Mouse (Mus musculus) CH12.LX (cell line): ENCODE data around the gene Dand5. TPM values are rescaled to one million over a fixed set of nuclear protein-coding genes. Genes with fewer than 3 reads are reported as not detected.

Experiments used
- DNase-seq: peaks from one replicate; pipeline ENCODE4 v3.0.0-alpha.2; 2013; ENCODE audit errors: extremely low read depth
- H3K27ac ChIP-seq: 2 replicates; pipeline ENCODE4 v1.5.1; 2012; ENCODE audit warnings: low read depth, mild to moderate bottlenecking, control low read depth, moderate library complexity; ENCODE audit not compliant: insufficient read depth
- H3K27me3 ChIP-seq: replicated peaks from 2 replicates; pipeline ENCODE3; 2012; ENCODE audit warnings: inconsistent platforms
- H3K36me3 ChIP-seq, 2 experiments: replicated peaks in 1 of 2; 2 replicates each; pipeline versions ENCODE3 to v1.6.1; 2012; ENCODE audit warnings: inconsistent platforms in 1 of 2, low read length in 1 of 2, mild to moderate bottlenecking in 1 of 2, mixed read lengths in 1 of 2, moderate library complexity in 1 of 2; ENCODE audit not compliant: control insufficient read depth in 1 of 2, insufficient read depth in 1 of 2
- H3K4me1 ChIP-seq, 2 experiments: 2 replicates each; pipeline ENCODE4 v1.6.1; 2012; ENCODE audit warnings: inconsistent platforms in 1 of 2, moderate library complexity in 1 of 2; ENCODE audit not compliant: insufficient read depth in 2 of 2, control insufficient read depth in 1 of 2
- H3K4me2 ChIP-seq: 2 replicates; pipeline ENCODE4 v1.6.1; 2012; ENCODE audit warnings: low read depth, mild to moderate bottlenecking, control low read depth; ENCODE audit not compliant: poor library complexity, insufficient read depth, severe bottlenecking
- H3K4me3 ChIP-seq, 3 experiments: fragments of 150-350 bp in 1 of 3; sonication (generic) in 1 of 3; replicated peaks in 1 of 3; 2 replicates each; pipeline versions ENCODE3 to v1.5.1; 2011 to 2012; ENCODE audit warnings: low read depth in 2 of 3, low read length in 2 of 3, mild to moderate bottlenecking in 2 of 3, moderate library complexity in 2 of 3, control low read depth in 1 of 3, improper control_type of control experiment in 1 of 3, inconsistent platforms in 1 of 3, mixed read lengths in 1 of 3; ENCODE audit not compliant: poor library complexity in 1 of 3
- H3K79me2 ChIP-seq: replicated peaks from 2 replicates; pipeline ENCODE4 v1.6.1; 2012; ENCODE audit warnings: mild to moderate bottlenecking, moderate library complexity; ENCODE audit not compliant: control insufficient read depth, poor library complexity, insufficient read depth, severe bottlenecking; ENCODE audit errors: extremely low read depth
- H3K9ac ChIP-seq: 2 replicates; pipeline ENCODE4 v1.6.1; 2012; ENCODE audit warnings: low read depth, mild to moderate bottlenecking, control low read depth, moderate library complexity; ENCODE audit not compliant: insufficient read depth
- H3K9me3 ChIP-seq: replicated peaks from 2 replicates; pipeline ENCODE3; 2012; ENCODE audit warnings: low read length, inconsistent platforms, mixed read lengths
- BHLHE40 ChIP-seq: IDR thresholded peaks from 2 replicates; pipeline ENCODE4 v1.6.1; 2011; ENCODE audit warnings: mild to moderate bottlenecking, low read depth, low read length, improper control_type of control experiment
- CHD1 ChIP-seq: IDR thresholded peaks from 2 replicates; pipeline ENCODE4 v1.6.1; 2012; ENCODE audit warnings: low read depth, low read length, improper control_type of control experiment, inconsistent platforms
- CHD2 ChIP-seq: IDR thresholded peaks from 2 replicates; pipeline ENCODE4 v1.6.1; 2011; ENCODE audit warnings: low read length, improper control_type of control experiment
- CTCF ChIP-seq, 2 experiments: IDR thresholded peaks in 1 of 2; conservative IDR thresholded peaks in 1 of 2; 2 replicates each; pipeline ENCODE4 v1.5.1; 2011 to 2012; ENCODE audit warnings: low read depth in 2 of 2, low read length in 2 of 2, improper control_type of control experiment in 1 of 2, inconsistent platforms in 1 of 2, mild to moderate bottlenecking in 1 of 2, moderate library complexity in 1 of 2
- ELF1 ChIP-seq: IDR thresholded peaks from 2 replicates; pipeline ENCODE4 v1.6.1; 2014; ENCODE audit warnings: low read depth, mild to moderate bottlenecking, inconsistent platforms, low read length, improper control_type of control experiment
- EP300 ChIP-seq: IDR thresholded peaks from 2 replicates; pipeline ENCODE4 v1.6.1; 2011; ENCODE audit warnings: low read length, improper control_type of control experiment
- ETS1 ChIP-seq: conservative IDR thresholded peaks from 2 replicates; pipeline ENCODE4 v1.6.1; 2012; ENCODE audit warnings: low read depth, mild to moderate bottlenecking, inconsistent platforms, low read length, improper control_type of control experiment, moderate library complexity
- GABPA ChIP-seq: IDR thresholded peaks from 2 replicates; pipeline ENCODE4 v1.6.1; 2012; ENCODE audit warnings: low read depth, low read length, improper control_type of control experiment, inconsistent platforms; ENCODE audit not compliant: insufficient replicate concordance
- HCFC1 ChIP-seq: IDR thresholded peaks from 2 replicates; pipeline ENCODE4 v1.6.1; 2012; ENCODE audit warnings: low read depth, mild to moderate bottlenecking, inconsistent platforms, low read length, improper control_type of control experiment
- IRF4 ChIP-seq: IDR thresholded peaks from 2 replicates; pipeline ENCODE4 v1.6.1; 2014; ENCODE audit warnings: low read depth, mild to moderate bottlenecking, inconsistent platforms, low read length, improper control_type of control experiment
- JUN ChIP-seq: IDR thresholded peaks from 2 replicates; pipeline ENCODE4 v1.6.1; 2011; ENCODE audit warnings: low read depth, mild to moderate bottlenecking, low read length, improper control_type of control experiment, moderate library complexity; ENCODE audit not compliant: insufficient read depth
- JUND ChIP-seq: conservative IDR thresholded peaks from 2 replicates; pipeline ENCODE4 v1.6.1; 2011; ENCODE audit warnings: low read depth, low read length, improper control_type of control experiment
- MAFK ChIP-seq: IDR thresholded peaks from 2 replicates; pipeline ENCODE4 v1.6.1; 2011; ENCODE audit warnings: low read length, improper control_type of control experiment; ENCODE audit not compliant: insufficient replicate concordance
- MAX ChIP-seq: IDR thresholded peaks from 2 replicates; pipeline ENCODE4 v1.6.1; 2011; ENCODE audit warnings: low read length, improper control_type of control experiment
- MAZ ChIP-seq: IDR thresholded peaks from 2 replicates; pipeline ENCODE4 v1.6.1; 2012; ENCODE audit warnings: low read depth, mild to moderate bottlenecking, inconsistent platforms, low read length, improper control_type of control experiment, moderate library complexity
- MEF2A ChIP-seq: IDR thresholded peaks from 2 replicates; pipeline ENCODE4 v1.6.1; 2014; ENCODE audit warnings: low read depth, mild to moderate bottlenecking, inconsistent platforms, low read length, improper control_type of control experiment, borderline replicate concordance
- MXI1 ChIP-seq: IDR thresholded peaks from 2 replicates; pipeline ENCODE4 v1.6.1; 2011; ENCODE audit warnings: mild to moderate bottlenecking, low read depth, low read length, improper control_type of control experiment
- NELFE ChIP-seq: IDR thresholded peaks from 2 replicates; pipeline ENCODE4 v1.6.1; 2011; ENCODE audit warnings: low read depth, low read length, improper control_type of control experiment
- NRF1 ChIP-seq: IDR thresholded peaks from 2 replicates; pipeline ENCODE4 v1.6.1; 2014; ENCODE audit warnings: low read depth, mild to moderate bottlenecking, inconsistent platforms, low read length, improper control_type of control experiment, moderate library complexity
- PAX5 ChIP-seq: IDR thresholded peaks from 2 replicates; pipeline ENCODE4 v1.6.1; 2012; ENCODE audit warnings: low read length, inconsistent platforms, mixed read lengths
- POLR2A ChIP-seq: IDR thresholded peaks from 2 replicates; pipeline ENCODE4 v1.6.1; 2011; ENCODE audit warnings: low read depth, mild to moderate bottlenecking, improper control_type of control experiment, low read length
- POLR2AphosphoS2 ChIP-seq: IDR thresholded peaks from 2 replicates; pipeline ENCODE4 v1.6.1; 2011; ENCODE audit warnings: low read depth, low read length, improper control_type of control experiment
- RAD21 ChIP-seq: IDR thresholded peaks from 2 replicates; pipeline ENCODE4 v1.6.1; 2011; ENCODE audit warnings: low read depth, mild to moderate bottlenecking, low read length, improper control_type of control experiment, moderate library complexity
- RCOR1 ChIP-seq: conservative IDR thresholded peaks from 2 replicates; pipeline ENCODE4 v1.6.1; 2012; ENCODE audit warnings: low read depth, mild to moderate bottlenecking, inconsistent platforms, low read length, improper control_type of control experiment
- SIN3A ChIP-seq: IDR thresholded peaks from 2 replicates; pipeline ENCODE4 v1.6.1; 2012; ENCODE audit warnings: low read length, improper control_type of control experiment, inconsistent platforms
- SMC3 ChIP-seq: IDR thresholded peaks from 2 replicates; pipeline ENCODE4 v1.6.1; 2011; ENCODE audit warnings: low read depth, low read length, improper control_type of control experiment
- TBP ChIP-seq: conservative IDR thresholded peaks from 2 replicates; pipeline ENCODE4 v1.6.1; 2011; ENCODE audit warnings: low read depth, low read length, improper control_type of control experiment
- TCF12 ChIP-seq: IDR thresholded peaks from 2 replicates; pipeline ENCODE4 v1.6.1; 2014; ENCODE audit warnings: low read depth, mild to moderate bottlenecking, inconsistent platforms, low read length, improper control_type of control experiment
- USF2 ChIP-seq: conservative IDR thresholded peaks from 2 replicates; pipeline ENCODE4 v1.6.1; 2011; ENCODE audit warnings: low read depth, low read length, improper control_type of control experiment
- ZC3H11A ChIP-seq: IDR thresholded peaks from 2 replicates; pipeline ENCODE4 v1.6.1; 2012; ENCODE audit warnings: low read depth, mild to moderate bottlenecking, inconsistent platforms, low read length, improper control_type of control experiment
- ZNF384 ChIP-seq: IDR thresholded peaks from 2 replicates; pipeline ENCODE4 v1.6.1; 2012; ENCODE audit warnings: low read depth, low read length, improper control_type of control experiment, inconsistent platforms
- dilution Hi-C: fragments of 300-500 bp; cut with MboI; formaldehyde crosslinking; loops from 2 replicates; pipeline ENCODE4 v1.14.3; 2020; ENCODE audit warnings: low sequenced_read_pairs; ENCODE audit not compliant: extremely low pct_unique_long_range_greater_than_20kb, extremely low pct_ligation_motif_present
- in situ Hi-C: fragments of 300-500 bp; cut with MboI; formaldehyde crosslinking; loops from 3 replicates; pipeline ENCODE4 v1.14.3; 2019; ENCODE audit warnings: low sequenced_read_pairs, low pct_ligation_motif_present, low pct_unique_long_range_greater_than_20kb, mixed read lengths
- polyA plus RNA-seq: library from polyadenylated mRNA; unstranded; fragments of >175 nt; gene quantifications from 2 replicates; pipeline ENCODE4 v1.2.1, GENCODE M21; 2012; ENCODE audit warnings: low read depth; ENCODE audit not compliant: insufficient read length
- total RNA-seq, 2 experiments: library from RNA; depleted of rRNA; stranded (reverse); fragments of 300-350 nt in 1 of 2; fragments of >200 nt in 1 of 2; gene quantifications; 2 replicates each; pipeline ENCODE4 v1.2.3; 2012 to 2014

Dand5 gene
- total and polyA plus RNA-seq, 3 experiments = 1.4 to 1.7 (median 1.5) TPM

DNA sequence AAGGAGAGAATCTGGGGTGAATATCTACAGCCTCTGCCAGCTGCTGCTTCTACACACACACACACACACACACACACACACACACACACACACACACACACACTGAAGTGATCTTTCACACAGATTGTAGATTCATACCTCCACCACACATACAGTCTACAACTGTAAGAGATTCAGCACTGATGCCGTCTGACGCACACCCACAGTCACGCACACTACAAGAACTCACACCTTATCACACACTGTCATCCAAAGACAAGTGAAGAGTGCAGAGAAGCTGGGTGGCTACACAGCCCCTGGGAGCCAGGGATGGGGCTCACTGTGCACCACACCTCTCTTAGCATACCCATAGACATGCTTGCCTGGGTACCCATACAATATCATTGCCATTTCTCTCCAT, 8.8 kb downstream of the Dand5 start:
- Histone ChIP-seq H3K79me2 (no peaks in the 10 kb centered on the region), H3K36me3 (no peaks in the 10 kb centered on the region), H3K4me1 (peaks cover 2 to 12% of the 10 kb centered on the region in 2 experiments; a peak in 2 of 4 replicates), H3K9ac (no peak overlapping the region), H3K9me3 (no peaks in the 10 kb centered on the region), H3K27me3 (peaks cover 24% of the 10 kb centered on the region), H3K27ac (no peak overlapping the region), H3K4me3 (no peak overlapping the region), H3K4me2 (no peak overlapping the region)
- dilution Hi-C loops (no loop called here), in situ Hi-C loops (loop anchor here (5.0 to 10.0 kb wide), 2 partner anchors 99 to 237 kb away; no protein-coding TSS in a partner anchor)
- TF ChIP-seq IRF4 (no peak), NELFE (no peak), JUN (no peak), MAX (no peak), HCFC1 (no peak), JUND (no peak), SIN3A (no peak), ELF1 (no peak), CHD1 (no peak), BHLHE40 (no peak), POLR2A (no peak), USF2 (no peak), ZC3H11A (no peak), MAZ (no peak), ETS1 (no peak)
- DNase-seq = no peak

DNA sequence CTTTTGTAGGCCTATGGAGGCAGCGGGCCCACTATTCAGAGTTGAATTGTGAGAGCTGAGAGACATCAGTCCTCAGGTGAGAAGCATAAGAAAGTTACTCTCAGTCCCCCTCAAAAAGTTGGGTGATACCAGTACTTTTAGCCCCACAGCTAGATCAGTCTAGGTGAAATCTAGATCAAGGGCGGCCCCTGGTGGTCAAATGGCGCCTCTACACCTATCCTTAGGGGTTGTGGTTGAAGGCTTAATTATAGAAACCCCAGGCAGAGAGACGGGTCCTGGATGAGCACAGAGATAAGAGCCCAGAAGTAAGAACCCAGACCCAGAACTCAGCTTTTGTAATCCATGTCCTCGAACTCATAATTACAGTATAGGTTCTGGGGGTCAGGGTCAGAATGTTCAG, 9.6 kb downstream of the Dand5 start:
- H3K79me2 ChIP-seq = no peaks in the 10 kb centered on the region
- H3K9me3 ChIP-seq = no peaks in the 10 kb centered on the region
- peaks cover 2 to 12% of the 10 kb centered on the region in 2 experiments; a peak in 2 of 4 replicates for H3K4me1 ChIP-seq
- peak; percentile 27; the same call in 1 of the 2 replicates for TF ChIP-seq IRF4
- no peak for TF ChIP-seq EP300
- TF ChIP-seq HCFC1 = no peak
- TF ChIP-seq ELF1 = no peak
- TF ChIP-seq POLR2A = no peak
- TF ChIP-seq POLR2AphosphoS2 = no peak
- no peak for TF ChIP-seq MAFK
- TF ChIP-seq ZC3H11A = peak; percentile 75
- TF ChIP-seq MXI1 = no peak
- TF ChIP-seq MEF2A = peak; percentile 51; the same call in 1 of the 2 replicates
- no peak for TF ChIP-seq JUN
- TF ChIP-seq ZNF384 = no peak
- no peak for TF ChIP-seq GABPA
- TF ChIP-seq SMC3 = peak; percentile 93
- TF ChIP-seq MAX = no peak
- 0 out of 2 replicates have a peak, but pooled peaks have one; percentile 22 for TF ChIP-seq NRF1
- TF ChIP-seq ETS1 = no peak
- no peak for TF ChIP-seq SIN3A
- peak; percentile 68 to 97 for TF ChIP-seq CTCF (conservative IDR thresholded peaks at IDR 0.05 in 1 of 2, IDR thresholded peaks at IDR 0.05 in 1 of 2; ENCODE audit: low read depth in 2 of 2, low read length in 2 of 2)
- 0 out of 2 replicates have a peak, but pooled peaks have one; percentile 40 for TF ChIP-seq MAZ
- no peak for TF ChIP-seq TBP
- no peak for TF ChIP-seq CHD2
- peak; percentile 96 for TF ChIP-seq RAD21
- TF ChIP-seq TCF12 = no peak
- TF ChIP-seq JUND = peak; percentile 33; the same call in 1 of the 2 replicates
- TF ChIP-seq RCOR1 = no peak
- TF ChIP-seq NELFE = peak; percentile 56; the same call in 1 of the 2 replicates
- no peak for TF ChIP-seq PAX5
- in situ Hi-C loops = loop anchor here (5.0 to 10.0 kb wide), 2 partner anchors 98 to 236 kb away; no protein-coding TSS in a partner anchor
- no peak overlapping the region for H3K27ac ChIP-seq
- H3K9ac ChIP-seq = no peak overlapping the region
- dilution Hi-C loops = no loop called here
- H3K4me2 ChIP-seq = no peak overlapping the region
- H3K4me3 ChIP-seq = no peak overlapping the region
- no peaks in the 10 kb centered on the region for H3K36me3 ChIP-seq
- peaks cover 31% of the 10 kb centered on the region for H3K27me3 ChIP-seq
- peak; percentile 80 for DNase-seq
